Mouse (Mus musculus) T-helper 2 cell (primary cell): ENCODE measurements around the gene Ifngr1.

Experiments
- in situ Hi-C: fragments of 300-600 bp; cut with MboI, MseI; formaldehyde crosslinking; loops from one replicate; pipeline ENCODE4 v1.15.1; 2025; ENCODE audit warnings: high pct_unique_total_duplicates

The Ifngr1 gene

GRCm38 (mm10) chr10:19639630-19640029 is 47.9 kb downstream of the Ifngr1 start:
- in situ Hi-C loops, result no loop called here

GRCm38 (mm10) chr10:19645119-19645518 is 53.4 kb downstream of the Ifngr1 start:
- in situ Hi-C loops, result no loop called here

DNA sequence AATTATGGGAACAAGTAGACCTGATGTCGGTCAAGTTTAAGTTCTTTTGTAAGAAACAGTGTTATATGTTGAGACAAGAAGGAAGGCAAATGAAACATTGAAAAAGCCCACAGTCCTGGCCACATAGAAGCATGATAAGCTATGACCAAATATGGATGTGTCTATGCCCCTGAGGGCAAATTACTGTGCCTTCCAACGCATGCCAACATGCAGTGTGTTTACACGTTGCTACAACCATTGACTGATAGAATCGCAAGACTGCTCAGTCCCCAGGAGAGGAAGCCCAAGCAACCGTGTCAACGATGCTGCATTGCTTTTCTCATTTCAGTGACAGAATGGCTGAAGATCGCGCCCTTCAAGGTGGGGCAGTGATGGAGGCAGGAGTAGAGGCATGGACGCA is 65.7 kb downstream of the Ifngr1 start:
- in situ Hi-C loops, result no loop called here
